Mouse (Mus musculus) midbrain, embryonic 10.5 days (tissue): ENCODE data around the gene Mecom. TPM values are rescaled to one million over a fixed set of nuclear protein-coding genes. Genes with fewer than 3 reads are reported as not detected.
"Not testable (repeated sequence)": the region's sequence is repeated elsewhere in the genome, so short reads cannot be mapped to it uniquely, and the experiment has no call there.

Experiments used
- DNase-seq: peaks from one replicate; pipeline ENCODE4 v3.0.0-alpha.2; 2017; ENCODE audit warnings: low spot score
- H3K27ac ChIP-seq: fragments of 300-500 bp; sonication (generic); replicated peaks from 2 replicates; pipeline ENCODE4 v1.5.1; 2016; ENCODE audit warnings: mild to moderate bottlenecking
- H3K27me3 ChIP-seq: fragments of 300-500 bp; sonication (generic); 2 replicates; pipeline ENCODE4 v1.6.1; 2016; ENCODE audit warnings: low read depth, mild to moderate bottlenecking; ENCODE audit not compliant: poor library complexity, severe bottlenecking
- H3K36me3 ChIP-seq: fragments of 300-500 bp; sonication (generic); 2 replicates; pipeline ENCODE4 v1.6.1; 2016; ENCODE audit warnings: mild to moderate bottlenecking, moderate library complexity
- H3K4me1 ChIP-seq: fragments of 300-500 bp; sonication (generic); 2 replicates; pipeline ENCODE4 v1.6.1; 2016
- H3K4me3 ChIP-seq: fragments of 300-500 bp; sonication (generic); 2 replicates; pipeline ENCODE4 v1.5.1; 2016; ENCODE audit warnings: mild to moderate bottlenecking, moderate library complexity
- H3K9me3 ChIP-seq: fragments of 300-500 bp; sonication (generic); replicated peaks from 2 replicates; pipeline ENCODE4 v1.6.1; 2016; ENCODE audit warnings: mild to moderate bottlenecking
- WGBS: fragments of 180-500 bp; shearing (Covaris S2); methylation state at CpG from one replicate; pipeline ENCODE4 v1.1.7; 2016; 5-methylcytosine and 5-hydroxymethylcytosine counted together
- polyA plus RNA-seq: library from polyadenylated mRNA; unstranded; fragments of >200 nt; fragmentation: Nextera tagmentation; extraction: Ambion mirVana; gene quantifications from 2 replicates; pipeline ENCODE4 v1.2.1, GENCODE M21; 2016

Gene Mecom
- polyA plus RNA-seq, 1 experiment from 2014 or later, result 22.6 TPM

DNA sequence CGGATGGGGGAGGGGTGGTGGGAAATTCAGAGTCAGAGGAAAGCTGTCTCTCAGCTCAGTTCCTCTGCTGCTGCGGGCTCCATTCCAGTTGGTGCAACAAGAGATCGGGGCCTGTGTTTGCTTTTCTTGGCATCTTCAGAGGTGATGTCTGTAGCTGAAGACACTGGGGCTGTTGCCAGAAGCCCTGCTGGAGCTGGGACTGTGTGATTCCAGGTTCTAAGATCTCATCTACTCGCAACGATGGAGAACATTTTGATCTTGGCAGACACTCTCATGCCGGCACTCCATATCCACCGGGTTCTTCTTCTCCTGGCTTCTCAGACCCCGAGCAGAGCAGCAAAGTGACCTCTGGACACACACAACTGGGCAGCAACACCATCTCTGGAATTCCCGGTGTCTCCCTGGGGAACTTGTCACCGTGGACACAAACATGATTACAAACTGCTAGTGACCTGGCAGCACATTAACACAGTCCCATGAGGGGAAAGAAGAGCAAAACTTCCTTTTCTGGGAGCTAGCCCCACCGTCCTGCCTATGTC, 908 bp downstream of the Mecom start:
- 78% methylated on average over 11 of the region's 11 CpGs for WGBS
- Histone ChIP-seq H3K9me3 (no peaks in the 10 kb centered on the region), H3K27me3 (no peaks in the 10 kb centered on the region), H3K36me3 (no peaks in the 10 kb centered on the region), H3K4me1 (0 out of 2 replicates have a peak, but pooled peaks cover 7% of the 10 kb centered on the region), H3K4me3 (no peak overlapping the region), H3K27ac (no peak overlapping the region)
- DNase-seq, result no peak

DNA sequence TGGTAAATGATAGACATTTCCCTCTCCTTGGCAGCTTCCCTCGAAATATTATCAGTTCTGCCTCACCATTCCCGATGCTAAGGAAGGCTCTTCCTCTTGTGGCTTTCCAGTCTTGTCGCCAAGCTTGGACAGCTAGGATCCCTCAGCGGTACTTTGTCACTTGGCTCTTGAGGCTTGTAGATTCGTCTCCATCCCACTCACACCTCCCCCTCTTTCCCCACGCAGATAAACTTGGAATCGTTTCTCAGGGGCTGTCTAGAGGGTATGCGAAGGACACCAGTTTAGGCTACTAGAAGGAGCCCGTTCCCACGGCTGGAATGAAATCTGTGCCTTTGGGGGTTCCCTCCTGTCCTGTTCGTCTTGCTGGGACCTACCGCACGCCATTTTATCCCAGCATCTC, 1.4 kb downstream of the Mecom start:
- H3K27ac ChIP-seq, result no peak overlapping the region
- WGBS, result 83% methylated on average over 13 of the region's 13 CpGs
- no peak for DNase-seq
- 0 out of 2 replicates have a peak, but pooled peaks cover 7% of the 10 kb centered on the region for H3K4me1 ChIP-seq
- no peaks in the 10 kb centered on the region for H3K27me3 ChIP-seq
- no peaks in the 10 kb centered on the region for H3K36me3 ChIP-seq
- H3K9me3 ChIP-seq, result no peaks in the 10 kb centered on the region
- no peak overlapping the region for H3K4me3 ChIP-seq

DNA sequence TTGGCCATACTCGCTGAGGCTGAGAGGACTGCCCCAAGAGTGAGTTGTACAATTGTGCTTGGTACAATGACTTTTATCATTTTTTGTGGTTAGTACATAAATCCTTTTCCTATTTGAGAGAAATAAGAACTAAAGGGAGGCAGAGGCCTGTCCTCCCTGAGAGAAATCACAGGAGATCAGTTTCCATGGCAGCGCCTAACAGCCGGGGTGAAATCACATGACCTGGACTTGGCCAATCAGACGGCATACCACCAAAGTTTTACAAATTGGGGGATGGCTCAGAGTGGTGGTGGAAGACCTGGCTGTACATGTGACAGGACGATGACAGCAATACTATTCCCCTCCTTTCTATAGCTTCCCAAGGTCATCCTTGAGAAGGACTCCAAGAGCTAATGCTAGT, 2.6 kb downstream of the Mecom start:
- Histone ChIP-seq H3K9me3 (no peaks in the 10 kb centered on the region), H3K4me3 (no peak overlapping the region), H3K36me3 (no peaks in the 10 kb centered on the region), H3K27me3 (no peaks in the 10 kb centered on the region), H3K27ac (no peak overlapping the region), H3K4me1 (0 out of 2 replicates have a peak, but pooled peaks cover 7% of the 10 kb centered on the region)
- WGBS, result 75% methylated on average over 5 of the region's 5 CpGs
- DNase-seq, result no peak

DNA sequence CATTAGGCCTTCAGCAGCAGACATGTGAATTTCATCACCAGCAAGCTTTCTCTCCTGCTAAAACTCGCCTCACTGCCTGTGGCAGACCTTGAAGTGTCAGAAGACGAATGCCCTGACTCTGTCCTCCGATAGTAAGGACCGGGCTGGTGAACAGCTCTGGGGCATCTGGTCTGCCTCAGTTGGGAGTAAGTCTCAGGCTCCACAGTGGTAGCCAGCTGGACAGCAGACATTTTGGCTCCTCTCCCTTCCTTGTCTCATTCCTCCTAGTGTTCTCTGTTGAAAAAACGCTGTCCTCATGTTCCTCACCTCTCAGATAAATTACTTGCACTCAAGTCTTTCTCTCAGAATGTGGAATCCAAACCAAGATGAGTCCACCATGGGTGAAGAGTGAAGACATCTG, 3.5 kb downstream of the Mecom start:
- WGBS, result 86% methylated on average over 5 of the region's 5 CpGs
- Histone ChIP-seq H3K36me3 (no peaks in the 10 kb centered on the region), H3K4me1 (0 out of 2 replicates have a peak, but pooled peaks cover 7% of the 10 kb centered on the region), H3K27me3 (no peaks in the 10 kb centered on the region), H3K9me3 (no peaks in the 10 kb centered on the region), H3K4me3 (no peak overlapping the region), H3K27ac (no peak overlapping the region)
- DNase-seq, result no peak

DNA sequence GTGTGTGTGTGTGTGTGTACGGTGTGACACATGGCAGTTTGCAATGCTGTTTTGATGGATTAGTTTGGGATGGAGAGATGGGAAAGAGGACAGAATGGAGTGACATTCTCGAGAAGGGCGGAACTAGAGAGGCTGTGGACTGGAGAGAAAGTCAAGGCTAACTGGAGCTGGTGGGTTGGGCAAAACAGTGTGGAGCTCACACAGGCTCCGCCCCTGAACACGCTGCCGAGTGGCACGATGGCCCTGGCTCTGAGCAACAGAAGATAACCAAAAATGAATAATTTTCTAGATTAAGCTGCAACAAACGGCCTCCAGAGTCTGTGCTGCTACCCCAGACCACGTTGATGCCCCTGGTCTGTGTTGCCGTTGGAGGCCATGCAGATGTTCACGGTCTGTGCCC, 12.0 kb downstream of the Mecom start:
- WGBS, result 88% methylated on average over 11 of the region's 11 CpGs
- Histone ChIP-seq H3K4me3 (no peak overlapping the region), H3K27ac (no peak overlapping the region), H3K27me3 (no peaks in the 10 kb centered on the region), H3K4me1 (no peaks in the 10 kb centered on the region), H3K36me3 (no peaks in the 10 kb centered on the region), H3K9me3 (no peaks in the 10 kb centered on the region)
- DNase-seq, result no peak

DNA sequence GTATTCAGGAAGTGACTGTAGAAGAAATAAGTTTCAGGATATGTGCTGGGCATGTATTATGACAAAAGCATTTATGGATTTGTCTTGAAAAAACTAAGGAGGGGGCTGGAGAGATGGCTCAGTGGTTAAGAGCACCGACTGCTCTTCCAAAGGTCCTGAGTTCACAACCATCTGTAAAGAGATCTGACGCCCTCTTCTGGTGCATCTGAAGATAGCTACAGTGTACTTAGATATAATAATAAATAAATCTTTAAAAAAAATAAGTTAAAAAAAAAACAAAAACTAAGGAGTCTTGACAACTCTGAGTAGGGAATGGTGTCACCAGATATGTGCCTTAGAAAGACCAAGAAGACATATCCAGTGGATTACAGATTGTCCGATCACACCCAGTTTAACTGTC, 27.1 kb downstream of the Mecom start:
- not testable (repeated sequence) for H3K9me3 ChIP-seq, H3K27ac ChIP-seq, H3K4me3 ChIP-seq, DNase-seq, H3K36me3 ChIP-seq
- 55% methylated on average over 3 of the region's 3 CpGs for WGBS
- Histone ChIP-seq H3K4me1 (peaks cover 14% of the 10 kb centered on the region), H3K27me3 (peaks cover 28% of the 10 kb centered on the region)

DNA sequence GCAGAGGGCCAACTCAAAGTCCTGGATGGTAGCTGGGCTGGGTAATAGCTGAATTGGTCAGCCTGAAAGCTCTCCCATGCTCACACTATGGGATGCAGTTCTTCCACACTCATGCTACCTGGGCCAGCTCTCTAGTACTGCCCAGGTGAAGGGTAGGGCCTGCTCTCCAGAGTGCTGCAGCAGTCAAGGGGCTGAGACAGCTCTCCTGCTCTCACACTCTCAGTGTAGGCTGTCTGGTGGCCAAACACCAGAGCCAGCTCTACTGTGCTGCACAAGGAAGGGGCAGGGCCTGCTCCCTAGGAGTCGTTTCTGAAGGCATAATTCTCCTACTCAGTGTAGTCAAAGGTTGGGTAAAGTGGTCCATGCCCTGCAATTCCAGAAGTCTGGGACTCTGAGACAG, 28.4 kb downstream of the Mecom start:
- DNase-seq, result no peak
- Histone ChIP-seq H3K27ac (0 out of 2 replicates have a peak overlapping the region, but pooled peaks have one; percentile 4), H3K4me1 (peaks cover 26% of the 10 kb centered on the region), H3K27me3 (peaks cover 38% of the 10 kb centered on the region), H3K36me3 (no peaks in the 10 kb centered on the region), H3K9me3 (no peaks in the 10 kb centered on the region), H3K4me3 (no peak overlapping the region)
- 59% methylated on average over 1 of the region's 1 CpGs for WGBS

DNA sequence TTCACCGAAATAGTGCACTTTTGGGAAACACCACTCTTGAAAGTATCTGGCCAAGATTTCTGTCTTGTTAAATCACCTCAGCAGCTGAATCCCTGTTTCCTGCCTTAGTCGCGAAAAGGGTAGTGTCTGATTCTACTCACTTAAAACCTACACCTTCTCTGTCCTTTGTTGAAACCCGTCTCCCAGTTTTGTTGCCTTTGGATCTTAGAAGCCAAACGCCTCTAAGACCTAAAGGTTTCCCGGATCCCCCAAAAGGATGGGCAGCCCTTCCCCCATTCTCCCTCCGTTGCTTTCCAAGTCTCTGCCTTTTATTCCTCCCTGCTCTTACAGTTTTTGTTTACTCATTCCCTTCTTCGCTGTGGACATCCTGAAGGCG, 32.0 kb downstream of the Mecom start:
- H3K4me3 ChIP-seq, result peak overlapping the region; percentile 61
- no peaks in the 10 kb centered on the region for H3K9me3 ChIP-seq
- no peak overlapping the region for H3K27ac ChIP-seq
- no peaks in the 10 kb centered on the region for H3K36me3 ChIP-seq
- peaks cover 69% of the 10 kb centered on the region for H3K27me3 ChIP-seq
- 6% methylated on average over 9 of the region's 9 CpGs for WGBS
- peaks cover 58% of the 10 kb centered on the region for H3K4me1 ChIP-seq
- DNase-seq, result no peak

DNA sequence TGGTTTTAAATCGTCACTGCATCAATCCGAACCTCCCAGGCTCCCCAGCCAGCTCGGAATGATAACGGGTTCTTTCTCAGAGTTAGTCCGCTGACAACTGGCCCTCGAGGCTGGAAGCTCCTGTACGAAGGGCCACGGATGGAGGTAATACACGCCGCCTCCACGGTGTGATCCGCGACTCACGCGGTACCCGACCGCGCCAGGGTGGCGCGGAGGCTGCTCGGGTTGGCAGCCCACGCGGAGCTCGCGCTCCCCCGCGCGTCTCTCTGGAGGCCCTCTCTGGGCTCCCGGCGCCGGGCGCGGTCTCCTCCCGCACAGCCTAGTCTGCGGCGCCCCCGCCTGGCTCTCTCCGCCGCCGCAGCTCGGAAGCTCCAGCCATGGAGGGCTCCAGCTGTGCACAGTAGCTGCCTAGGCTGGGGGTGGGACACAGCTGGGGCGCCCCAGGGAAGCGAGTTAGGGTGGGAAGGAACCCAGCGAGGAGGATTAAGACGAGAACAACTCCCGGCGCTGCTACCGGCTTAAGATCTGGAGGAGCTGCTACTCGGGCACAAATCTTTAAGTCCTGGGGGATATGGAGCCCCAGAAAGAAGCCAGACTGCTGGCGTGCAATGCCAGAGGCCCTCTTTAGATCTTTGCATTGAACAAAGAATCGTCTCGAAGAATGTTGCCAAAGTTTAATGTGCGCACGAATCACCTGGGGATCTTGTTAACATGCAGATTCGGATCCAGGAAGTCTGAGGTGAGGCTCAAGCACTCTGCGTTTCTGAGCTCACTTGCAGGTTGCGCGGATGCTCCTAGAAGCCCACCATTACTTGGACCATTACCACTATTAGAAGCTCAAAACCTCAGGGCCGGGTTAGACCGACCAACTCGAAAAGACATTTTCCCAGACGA, 32.7 kb downstream of the Mecom start:
- Histone ChIP-seq H3K27ac (peak overlapping the region; percentile 79), H3K4me3 (peak overlapping the region; percentile 61), H3K9me3 (no peaks in the 10 kb centered on the region), H3K4me1 (peaks cover 64% of the 10 kb centered on the region), H3K36me3 (no peaks in the 10 kb centered on the region), H3K27me3 (peaks cover 76% of the 10 kb centered on the region)
- DNase-seq, result peak; percentile 85
- under 1% methylated on average over 62 of the region's 62 CpGs for WGBS

DNA sequence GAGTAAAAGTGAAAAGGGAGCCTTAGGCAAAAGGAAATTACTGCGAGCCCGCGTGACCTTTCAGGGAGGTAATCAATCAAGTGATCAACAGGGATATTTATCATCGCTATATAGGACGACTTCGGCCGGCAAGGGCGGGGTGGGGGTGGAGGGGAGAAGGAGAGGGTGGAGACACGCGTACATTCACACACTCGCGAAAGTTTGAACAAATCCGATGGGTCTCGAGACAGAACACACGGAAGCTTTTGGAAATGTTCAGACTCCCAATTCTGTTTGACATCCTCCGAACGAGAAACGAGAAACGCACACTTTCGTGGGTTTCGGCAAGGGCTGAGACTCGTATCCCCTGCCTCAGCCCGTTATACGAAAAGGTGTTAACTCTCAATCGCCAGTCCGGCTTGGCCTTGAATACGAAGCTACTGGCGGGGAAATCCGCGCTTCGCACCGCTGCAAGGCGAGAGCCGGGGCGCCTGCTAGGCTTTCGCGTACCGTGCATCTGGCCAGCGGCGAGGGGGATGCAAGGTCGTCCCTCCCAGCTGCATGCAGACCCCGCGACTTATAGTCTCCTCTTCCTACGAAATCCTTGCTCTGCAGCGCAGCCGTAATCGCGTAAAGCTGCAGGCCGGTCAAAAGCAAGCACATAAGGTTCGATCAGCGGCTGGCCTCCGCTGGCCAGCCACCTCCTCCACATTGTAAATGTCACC, 33.6 kb downstream of the Mecom start:
- WGBS, result under 1% methylated on average over 52 of the region's 52 CpGs
- Histone ChIP-seq H3K27ac (peak overlapping the region; percentile 78), H3K9me3 (no peaks in the 10 kb centered on the region), H3K4me3 (peak overlapping the region; percentile 61), H3K4me1 (peaks cover 64% of the 10 kb centered on the region), H3K36me3 (no peaks in the 10 kb centered on the region), H3K27me3 (peaks cover 85% of the 10 kb centered on the region)
- DNase-seq, result peak; percentile 78

DNA sequence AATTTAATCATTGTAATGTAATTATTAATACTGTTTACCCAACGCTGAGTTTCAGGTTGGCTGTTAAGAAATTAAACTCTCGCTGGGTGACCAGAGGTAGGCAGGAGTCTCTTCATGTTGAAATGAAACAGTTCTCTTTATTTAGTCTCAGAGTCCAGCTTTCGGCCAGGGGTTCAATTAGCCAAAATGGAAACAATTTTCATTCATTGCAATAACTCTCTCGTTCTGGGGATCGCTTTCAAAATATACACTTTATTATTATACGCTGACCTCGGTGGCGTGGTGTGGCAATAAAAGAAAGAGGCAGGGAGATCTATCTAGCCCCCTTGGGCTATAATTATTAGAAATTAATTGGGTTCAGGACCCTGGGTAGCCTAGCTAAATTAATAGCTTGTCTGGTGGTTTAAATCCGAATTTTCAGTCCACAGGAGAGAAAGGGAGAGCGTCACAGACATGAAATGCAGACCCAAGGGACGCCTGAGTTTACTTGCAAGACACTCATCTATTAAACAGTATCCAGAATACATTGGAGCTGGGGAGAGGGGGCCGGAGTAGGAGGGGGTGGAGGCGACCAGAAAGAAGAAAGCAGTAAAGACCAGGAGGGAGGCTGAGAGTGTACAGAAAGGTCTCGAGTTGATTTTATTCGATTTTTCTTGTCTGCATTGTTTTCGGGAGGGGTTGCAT, 34.4 kb downstream of the Mecom start:
- no peaks in the 10 kb centered on the region for H3K36me3 ChIP-seq
- H3K27me3 ChIP-seq, result peaks cover 88% of the 10 kb centered on the region
- H3K9me3 ChIP-seq, result no peaks in the 10 kb centered on the region
- peak overlapping the region; percentile 78; the same call in 1 of the 2 replicates for H3K27ac ChIP-seq
- peak overlapping the region; percentile 61 for H3K4me3 ChIP-seq
- peaks cover 65% of the 10 kb centered on the region for H3K4me1 ChIP-seq
- DNase-seq, result no peak
- WGBS, result 4% methylated on average over 16 of the region's 16 CpGs

DNA sequence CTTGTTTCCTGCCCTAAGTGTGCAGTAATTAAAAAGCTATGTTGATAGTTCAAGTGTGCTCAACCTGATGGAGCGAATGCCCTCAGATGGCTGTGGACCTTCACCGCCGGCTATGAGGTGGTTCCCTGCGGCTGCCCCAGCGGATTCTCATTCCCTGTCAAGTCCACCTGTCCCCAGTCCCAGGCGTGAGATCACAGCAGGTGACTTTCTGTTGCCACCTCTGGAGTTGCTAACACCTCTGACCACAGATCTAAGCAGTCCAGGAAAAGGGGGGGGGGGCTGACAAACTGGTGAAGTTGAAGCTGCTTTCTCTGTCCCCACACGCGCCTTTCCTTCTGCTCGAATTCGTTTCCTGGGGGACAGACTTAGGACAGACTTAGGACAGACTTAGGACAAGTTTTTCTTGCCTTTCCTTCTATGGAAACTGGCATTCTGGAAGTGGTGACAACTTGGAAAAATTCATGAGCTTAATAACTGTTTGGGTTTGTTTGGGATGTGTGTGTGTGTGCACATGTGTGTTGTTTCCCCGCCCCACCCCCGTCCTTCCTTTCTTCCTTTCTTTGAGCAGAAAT, 35.3 kb downstream of the Mecom start:
- DNase-seq, result peak; percentile 36
- Histone ChIP-seq H3K4me1 (peaks cover 74% of the 10 kb centered on the region), H3K9me3 (no peaks in the 10 kb centered on the region), H3K27me3 (peaks cover 79% of the 10 kb centered on the region), H3K27ac (no peak overlapping the region), H3K36me3 (no peaks in the 10 kb centered on the region), H3K4me3 (peak overlapping the region; percentile 7; the same call in 1 of the 2 replicates)
- WGBS, result 1% methylated on average over 12 of the region's 12 CpGs
